Mouse (Mus musculus) MN1 (cell line): ENCODE data around the gene Scn3b.

Experiments used
- DNase-seq: peaks from one replicate; pipeline ENCODE4 v3.0.0-alpha.2; 2016; ENCODE audit warnings: low spot score

Gene Scn3b

DNA sequence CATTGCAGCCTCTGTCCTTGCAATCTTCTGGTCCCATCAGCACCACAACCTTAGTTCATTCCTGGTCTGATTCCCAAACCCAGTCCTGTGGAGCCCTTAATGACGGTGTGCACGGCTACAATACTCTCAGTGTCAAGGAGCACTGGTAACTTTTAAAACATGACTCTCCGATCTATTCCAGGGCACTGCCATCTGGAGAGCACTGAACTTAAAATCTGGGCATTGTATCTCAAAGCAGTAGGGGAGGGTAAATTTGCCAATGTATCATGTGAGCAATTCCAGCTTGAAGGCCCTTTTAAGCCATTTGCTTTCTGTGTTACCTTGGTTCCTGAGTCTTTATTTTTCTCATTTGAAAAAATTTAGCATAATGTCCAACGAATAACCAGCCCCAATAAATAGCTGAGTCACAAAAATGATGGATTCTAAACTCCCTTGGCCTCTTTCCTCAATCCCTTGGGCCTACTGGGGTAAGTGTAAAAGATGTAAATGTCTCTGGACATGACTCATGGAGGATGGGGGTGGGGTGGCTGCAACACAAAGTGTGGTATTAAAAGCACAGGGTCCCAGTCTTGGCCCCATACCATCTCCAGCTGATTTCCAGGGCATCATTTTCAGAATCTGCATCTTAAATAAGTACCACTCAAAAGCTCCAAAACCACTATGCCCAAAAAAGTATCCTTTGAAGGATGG lies 68.3 kb downstream of the Scn3b start:
- DNase-seq: peak; percentile 37

DNA sequence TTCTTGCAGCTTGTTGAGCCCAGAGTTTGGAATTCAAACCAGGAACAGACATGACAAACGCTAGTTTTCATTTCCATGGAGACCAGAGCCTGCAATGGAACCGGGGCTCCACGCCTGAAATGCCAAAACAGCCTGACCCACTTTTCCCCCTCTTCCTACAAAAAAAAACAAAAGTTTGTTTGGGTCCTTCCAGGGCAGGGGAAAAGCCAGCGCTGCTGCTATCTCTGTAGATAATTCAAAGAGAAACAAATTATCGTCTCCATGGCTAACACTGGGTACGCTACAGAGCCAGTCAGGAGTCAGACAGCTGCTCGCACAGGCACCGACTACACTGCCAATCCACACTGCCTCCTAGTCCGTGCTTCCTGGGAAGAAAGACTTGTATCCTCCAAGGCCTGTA lies 70.6 kb downstream of the Scn3b start:
- DNase-seq: no peak
